Mouse (Mus musculus) liver, adult 2 months (tissue): ENCODE measurements around the gene Cyp19a1.

ENCODE experiments used
- CTCF ChIP-seq: fragments of 200-500 bp; IDR thresholded peaks from 2 replicates; pipeline ENCODE4 v1.5.1; 2011; ENCODE audit warnings: low read depth, low read length, control low read depth
- POLR2A ChIP-seq: fragments of 200-500 bp; IDR thresholded peaks from 2 replicates; pipeline ENCODE4 v1.6.1; 2011; ENCODE audit warnings: low read length, control low read depth; ENCODE audit not compliant: insufficient read depth; ENCODE audit errors: extremely low read depth

- TF ChIP-seq CTCF (no peak), POLR2A (no peak)
Observed at GRCm38 (mm10) chr9:54287804-54288203, 19.9 kb upstream of the Cyp19a1 start.
